Mouse (Mus musculus) hindbrain, postnatal 0 days (tissue): ENCODE results near the gene Npr3. TPM values are rescaled to one million over a fixed set of nuclear protein-coding genes. Genes with fewer than 3 reads are reported as not detected.
"Not testable (repeated sequence)": the region's sequence is repeated elsewhere in the genome, so short reads cannot be mapped to it uniquely, and the experiment has no call there.

Source experiments
- ATAC-seq: fragments of 200-750 bp; cut with Nextera tagmentation; 2 replicates; pipeline ENCODE4 v1.8.0; 2017; ENCODE audit warnings: mild to moderate bottlenecking, moderate TSS enrichment, moderate library complexity
- DNase-seq: peaks from one replicate; pipeline ENCODE4 v3.0.0-alpha.2; 2015; ENCODE audit warnings: low spot score
- H3K27ac ChIP-seq: fragments of 300-500 bp; sonication (generic); 2 replicates; pipeline ENCODE4 v1.5.1; 2014; ENCODE audit warnings: mild to moderate bottlenecking
- H3K27me3 ChIP-seq: fragments of 300-500 bp; sonication (generic); 2 replicates; pipeline ENCODE4 v1.6.1; 2014; ENCODE audit warnings: low read length, mixed read lengths; ENCODE audit not compliant: insufficient read depth
- H3K36me3 ChIP-seq: fragments of 300-500 bp; sonication (generic); 2 replicates; pipeline ENCODE4 v1.6.1; 2014; ENCODE audit warnings: low read length, mixed read lengths; ENCODE audit not compliant: insufficient read depth
- H3K4me1 ChIP-seq: fragments of 300-500 bp; sonication (generic); 2 replicates; pipeline ENCODE4 v1.6.1; 2014; ENCODE audit warnings: antibody characterized with exemption, low read length, mixed read lengths; ENCODE audit not compliant: insufficient read depth
- H3K4me2 ChIP-seq: fragments of 300-500 bp; sonication (generic); 2 replicates; pipeline ENCODE4 v1.6.1; 2014; ENCODE audit warnings: low read depth, mild to moderate bottlenecking, low read length, moderate library complexity, mixed read lengths
- H3K4me3 ChIP-seq: fragments of 300-500 bp; sonication (generic); 2 replicates; pipeline ENCODE4 v1.5.1; 2014; ENCODE audit warnings: low read length
- H3K9ac ChIP-seq: fragments of 300-500 bp; sonication (generic); replicated peaks from 2 replicates; pipeline ENCODE4 v1.6.1; 2014; ENCODE audit warnings: mild to moderate bottlenecking, low read length, moderate library complexity, mixed read lengths
- H3K9me3 ChIP-seq: fragments of 300-500 bp; sonication (generic); 2 replicates; pipeline ENCODE4 v1.6.1; 2016; ENCODE audit warnings: low read length, mixed read lengths
- CTCF ChIP-seq: IDR thresholded peaks from 2 replicates; pipeline ENCODE4 v1.5.1; 2016; ENCODE audit warnings: antibody characterized with exemption, control low read depth, low read depth
- WGBS: fragments of 180-500 bp; shearing (Covaris S2); extraction: QIAGEN DNeasy Blood & Tissue Kit; methylation state at CpG from one replicate; pipeline ENCODE4 v1.1.7; 2014; 5-methylcytosine and 5-hydroxymethylcytosine counted together
- polyA plus RNA-seq: library from polyadenylated mRNA; unstranded; fragments of >200 nt; fragmentation: Nextera tagmentation; extraction: Ambion mirVana; gene quantifications from 2 replicates; pipeline ENCODE4 v1.2.1, GENCODE M21; 2015
- total RNA-seq: library from RNA; depleted of rRNA; stranded (reverse); fragments of >200 nt; gene quantifications from 2 replicates; pipeline ENCODE4 v1.2.3, GENCODE M21; 2014; rRNA removed

Gene Npr3
- total and polyA plus RNA-seq, 2 experiments from 2014 or later: 0.66 to 2.9 TPM

DNA sequence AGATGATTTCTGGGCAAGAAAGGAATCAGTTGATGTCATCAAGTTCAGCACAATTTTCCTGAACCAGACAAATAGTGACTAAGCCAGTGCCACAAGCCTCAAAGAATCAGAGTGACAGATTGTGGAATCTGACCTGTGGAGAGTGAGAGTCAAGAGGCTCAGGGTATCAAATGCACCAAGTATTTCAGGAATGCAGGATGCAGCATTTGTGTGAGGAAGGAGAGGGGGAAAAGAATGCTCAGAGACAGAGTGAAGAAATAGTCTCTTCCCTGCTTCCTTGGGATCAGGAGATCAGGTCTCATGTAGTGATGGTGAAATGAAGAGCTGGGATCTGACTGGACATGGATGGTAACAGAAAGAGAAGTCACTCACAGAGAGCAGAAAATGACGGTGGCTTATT lies 71.2 kb downstream of the Npr3 start:
- Histone ChIP-seq H3K9me3 (no peaks in the 10 kb centered on the region), H3K27ac (no peak overlapping the region), H3K4me2 (no peak overlapping the region), H3K4me1 (no peaks in the 10 kb centered on the region), H3K9ac (no peak overlapping the region), H3K27me3 (no peaks in the 10 kb centered on the region), H3K4me3 (no peak overlapping the region), H3K36me3 (no peaks in the 10 kb centered on the region)
- no peak for TF ChIP-seq CTCF
- ATAC-seq (no peak), DNase-seq (no peak)
- 54% methylated on average over 1 of the region's 1 CpGs for WGBS

DNA sequence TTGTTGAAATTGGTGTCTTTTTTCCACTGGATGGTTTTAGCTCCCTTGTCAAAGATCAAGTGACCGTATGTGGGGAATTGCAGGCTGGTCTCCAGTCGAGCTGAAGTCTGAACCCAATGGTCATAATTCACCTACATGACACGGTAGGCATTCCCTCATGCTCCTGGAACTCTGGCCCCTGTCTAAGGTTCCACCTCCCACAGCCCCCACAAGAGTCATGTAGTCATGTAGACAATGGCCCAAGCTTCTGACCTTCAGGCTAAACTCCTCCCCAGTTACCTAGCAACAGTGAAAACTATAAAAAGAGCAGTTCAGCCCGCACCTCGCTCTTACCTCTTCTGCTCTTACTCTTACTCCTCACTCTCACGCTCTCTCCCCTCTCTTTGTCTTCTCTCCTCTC lies 84.7 kb downstream of the Npr3 start:
- DNase-seq, H3K4me1 ChIP-seq, H3K36me3 ChIP-seq, H3K27me3 ChIP-seq, H3K27ac ChIP-seq, H3K9me3 ChIP-seq, ATAC-seq, H3K4me2 ChIP-seq, H3K4me3 ChIP-seq, H3K9ac ChIP-seq: not testable (repeated sequence)
- 72% methylated on average over 6 of the region's 6 CpGs for WGBS

DNA sequence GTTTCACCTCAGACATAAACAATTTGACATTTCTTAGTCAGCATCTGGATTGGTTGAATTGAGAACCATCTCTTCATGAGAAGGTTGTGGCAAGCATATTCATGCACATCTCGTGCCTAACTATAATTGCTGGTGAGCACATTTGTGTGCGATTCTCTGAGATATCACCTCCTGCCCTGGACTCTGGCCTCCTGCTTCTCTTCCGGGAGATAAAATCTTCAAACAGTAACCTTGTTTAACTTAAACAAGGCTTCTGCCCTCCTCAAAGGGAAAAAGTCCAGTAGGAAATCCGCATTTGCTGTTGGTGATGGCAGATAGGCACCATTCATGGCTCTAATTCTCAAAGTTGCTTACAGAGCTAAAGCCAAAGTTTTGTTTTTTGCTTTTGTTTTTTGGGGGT lies 91.5 kb downstream of the Npr3 start:
- Histone ChIP-seq H3K9ac (no peak overlapping the region), H3K9me3 (no peaks in the 10 kb centered on the region), H3K27ac (no peak overlapping the region), H3K4me3 (no peak overlapping the region), H3K4me1 (no peaks in the 10 kb centered on the region), H3K36me3 (no peaks in the 10 kb centered on the region), H3K4me2 (no peak overlapping the region), H3K27me3 (no peaks in the 10 kb centered on the region)
- WGBS: 81% methylated on average over 4 of the region's 4 CpGs
- no peak for TF ChIP-seq CTCF
- DNase-seq: no peak
- ATAC-seq: no peak

DNA sequence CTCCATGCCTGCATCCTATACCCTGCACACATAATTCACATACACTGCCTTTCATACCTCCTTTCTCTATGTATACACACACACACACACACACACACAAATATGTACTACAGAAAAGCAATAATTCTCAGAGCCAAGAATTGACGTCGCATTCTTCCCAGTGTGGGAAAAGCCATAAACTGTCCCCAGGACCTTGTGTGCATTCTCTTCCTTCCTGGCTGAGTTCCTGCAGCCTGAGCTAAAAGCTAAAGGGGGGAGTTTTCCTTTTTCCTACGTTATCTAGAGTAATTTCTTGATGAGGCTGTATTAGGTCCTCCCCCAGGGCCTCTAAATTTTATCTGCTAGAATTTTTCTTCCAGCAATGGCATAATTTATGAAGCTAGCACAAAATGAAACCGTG lies 103.5 kb downstream of the Npr3 start:
- ATAC-seq (no peak), DNase-seq (no peak)
- Histone ChIP-seq H3K36me3 (no peaks in the 10 kb centered on the region), H3K4me3 (no peak overlapping the region), H3K4me2 (no peak overlapping the region), H3K4me1 (peaks cover 7% of the 10 kb centered on the region; the same call in 1 of the 2 replicates), H3K9ac (no peak overlapping the region), H3K9me3 (no peaks in the 10 kb centered on the region), H3K27me3 (no peaks in the 10 kb centered on the region), H3K27ac (no peak overlapping the region)
- 51% methylated on average over 4 of the region's 4 CpGs for WGBS
- TF ChIP-seq CTCF: no peak

DNA sequence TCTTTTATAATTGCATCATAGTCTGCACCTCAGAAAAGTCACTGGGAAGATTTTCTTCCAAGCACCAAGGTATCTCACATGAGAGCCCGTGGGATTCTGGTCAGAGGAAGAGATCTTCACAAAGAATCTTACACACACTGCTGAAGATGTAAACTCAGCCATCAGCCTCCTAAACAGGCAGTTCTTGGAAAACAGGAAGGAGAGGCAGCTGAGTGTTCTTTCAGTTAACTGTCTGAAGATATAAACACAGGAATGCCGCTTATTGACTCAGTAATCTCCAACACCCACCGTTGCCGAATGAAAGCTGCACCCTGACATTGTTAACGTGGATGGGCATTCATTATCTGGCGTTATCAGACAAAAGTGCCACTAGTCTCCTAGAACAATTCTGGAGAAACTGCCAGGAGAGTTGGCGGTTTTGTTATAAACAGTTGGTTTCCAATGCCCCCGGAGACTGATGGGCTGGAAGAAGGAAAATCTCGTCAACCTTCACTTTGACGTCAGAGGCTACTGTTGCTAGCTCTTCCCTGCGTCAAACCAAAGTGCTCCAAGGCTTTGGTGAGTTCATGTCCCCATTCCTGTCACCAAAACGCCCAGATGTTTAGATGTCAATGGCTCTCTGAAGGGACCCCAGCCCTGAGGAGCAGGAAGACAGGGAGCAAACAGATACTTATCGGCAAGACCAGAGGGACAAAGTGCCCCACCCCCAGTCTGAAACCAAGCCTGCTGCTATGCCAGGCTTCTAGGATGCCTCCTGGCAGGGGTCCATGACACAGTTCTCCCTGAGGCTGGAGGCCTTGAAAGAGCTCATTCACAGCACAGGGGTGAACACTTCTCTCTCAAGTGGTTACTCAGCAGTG lies 105.0 kb downstream of the Npr3 start:
- Histone ChIP-seq H3K4me3 (no peak overlapping the region), H3K4me2 (peak overlapping the region; percentile 23; the same call in 1 of the 2 replicates), H3K9ac (no peak overlapping the region), H3K27me3 (no peaks in the 10 kb centered on the region), H3K36me3 (no peaks in the 10 kb centered on the region), H3K27ac (no peak overlapping the region), H3K4me1 (peaks cover 7% of the 10 kb centered on the region; the same call in 1 of the 2 replicates), H3K9me3 (no peaks in the 10 kb centered on the region)
- no peak for TF ChIP-seq CTCF
- DNase-seq (peak; percentile 69), ATAC-seq (peak; percentile 72)
- WGBS: 38% methylated on average over 13 of the region's 13 CpGs

DNA sequence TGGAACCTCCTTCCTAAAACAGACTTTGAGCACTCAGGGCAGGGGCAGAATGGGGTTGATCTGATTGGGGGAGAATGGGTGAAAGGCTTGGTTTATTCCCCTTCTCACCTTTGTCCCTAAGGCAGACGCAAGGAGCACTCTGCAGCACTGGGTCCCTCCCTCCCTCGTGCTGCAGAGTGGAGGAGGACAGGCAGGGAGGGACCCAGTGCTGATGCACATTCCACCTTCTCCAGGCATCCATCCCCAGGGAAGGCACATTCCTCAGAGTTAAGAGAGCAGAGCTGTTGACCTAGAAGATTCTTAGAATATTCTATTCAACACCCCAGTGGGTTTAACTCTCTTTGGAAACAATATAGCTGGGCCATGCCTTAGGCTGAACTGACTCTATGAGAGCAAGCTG lies 112.5 kb downstream of the Npr3 start:
- ATAC-seq (no peak), DNase-seq (no peak)
- H3K4me2 ChIP-seq: no peak overlapping the region
- no peaks in the 10 kb centered on the region for H3K27me3 ChIP-seq
- no peak for TF ChIP-seq CTCF
- WGBS: 35% methylated on average over 2 of the region's 2 CpGs
- H3K4me1 ChIP-seq: no peaks in the 10 kb centered on the region
- no peak overlapping the region for H3K4me3 ChIP-seq
- H3K9me3 ChIP-seq: no peaks in the 10 kb centered on the region
- no peak overlapping the region for H3K27ac ChIP-seq
- no peaks in the 10 kb centered on the region for H3K36me3 ChIP-seq
- H3K9ac ChIP-seq: no peak overlapping the region

Other genes with a start within 250 kb of the Npr3 start
- gene Sub1, start 89.7 kb upstream of the Npr3 start, total RNA-seq: 86.7 and 87.2 TPM in 2 replicates
- gene Sub1, start 89.7 kb upstream of the Npr3 start, polyA plus RNA-seq: 585 and 630 TPM in 2 replicates
- 266 and 281 TPM in 2 replicates for gene Zfr, start 210.5 kb upstream of the Npr3 start, total RNA-seq
- 196 and 219 TPM in 2 replicates for gene Zfr, start 210.5 kb upstream of the Npr3 start, polyA plus RNA-seq